Mouse (Mus musculus) embryonic facial prominence, embryonic 10.5 days (tissue): ENCODE results near the gene Tmem72. TPM values are rescaled to one million over a fixed set of nuclear protein-coding genes. Genes with fewer than 3 reads are reported as not detected.

Experiments
- DNase-seq: peaks from one replicate; pipeline ENCODE4 v3.0.0-alpha.2; 2017; ENCODE audit warnings: low spot score
- H3K27ac ChIP-seq: fragments of 300-500 bp; sonication (generic); replicated peaks from 2 replicates; pipeline ENCODE4 v1.5.1; 2016; ENCODE audit warnings: mild to moderate bottlenecking
- H3K27me3 ChIP-seq: fragments of 300-500 bp; sonication (generic); replicated peaks from 2 replicates; pipeline ENCODE4 v1.6.1; 2016; ENCODE audit warnings: low read depth, mild to moderate bottlenecking; ENCODE audit not compliant: poor library complexity, severe bottlenecking
- H3K36me3 ChIP-seq: fragments of 300-500 bp; sonication (generic); replicated peaks from 2 replicates; pipeline ENCODE4 v1.6.1; 2016; ENCODE audit warnings: mild to moderate bottlenecking, moderate library complexity
- H3K4me1 ChIP-seq: fragments of 300-500 bp; sonication (generic); 2 replicates; pipeline ENCODE4 v1.6.1; 2016
- H3K4me3 ChIP-seq: fragments of 300-500 bp; sonication (generic); 2 replicates; pipeline ENCODE4 v1.5.1; 2016; ENCODE audit warnings: mild to moderate bottlenecking, moderate library complexity
- H3K9me3 ChIP-seq: fragments of 300-500 bp; sonication (generic); 2 replicates; pipeline ENCODE4 v1.6.1; 2016; ENCODE audit warnings: mild to moderate bottlenecking
- WGBS: fragments of 180-500 bp; shearing (Covaris S2); methylation state at CpG from one replicate; pipeline ENCODE4 v1.1.7; 2016; 5-methylcytosine and 5-hydroxymethylcytosine counted together
- polyA plus RNA-seq: library from polyadenylated mRNA; unstranded; fragments of >200 nt; fragmentation: Nextera tagmentation; extraction: Ambion mirVana; gene quantifications from 2 replicates; pipeline ENCODE4 v1.2.1, GENCODE M21; 2016

The Tmem72 gene
- polyA plus RNA-seq, 1 experiment from 2014 or later: 0.04 TPM

- no peaks in the 10 kb centered on the region for H3K27me3 ChIP-seq
- H3K4me1 ChIP-seq: peaks cover 16% of the 10 kb centered on the region
- H3K4me3 ChIP-seq: no peak overlapping the region
- H3K9me3 ChIP-seq: no peaks in the 10 kb centered on the region
- DNase-seq: no peak
- no peak overlapping the region for H3K27ac ChIP-seq
- no peaks in the 10 kb centered on the region for H3K36me3 ChIP-seq
- 76% methylated on average over 5 of the region's 5 CpGs for WGBS
Measured at GRCm38 (mm10) chr6:116714576-116714975, 2.1 kb downstream of the Tmem72 start.

GRCm38 (mm10) chr6:116713966-116714365 is 2.7 kb downstream of the Tmem72 start:
- Histone ChIP-seq H3K27me3 (no peaks in the 10 kb centered on the region), H3K9me3 (no peaks in the 10 kb centered on the region), H3K4me3 (no peak overlapping the region), H3K4me1 (peaks cover 16% of the 10 kb centered on the region), H3K27ac (no peak overlapping the region), H3K36me3 (no peaks in the 10 kb centered on the region)
- WGBS: 89% methylated on average over 3 of the region's 3 CpGs
- no peak for DNase-seq

DNA sequence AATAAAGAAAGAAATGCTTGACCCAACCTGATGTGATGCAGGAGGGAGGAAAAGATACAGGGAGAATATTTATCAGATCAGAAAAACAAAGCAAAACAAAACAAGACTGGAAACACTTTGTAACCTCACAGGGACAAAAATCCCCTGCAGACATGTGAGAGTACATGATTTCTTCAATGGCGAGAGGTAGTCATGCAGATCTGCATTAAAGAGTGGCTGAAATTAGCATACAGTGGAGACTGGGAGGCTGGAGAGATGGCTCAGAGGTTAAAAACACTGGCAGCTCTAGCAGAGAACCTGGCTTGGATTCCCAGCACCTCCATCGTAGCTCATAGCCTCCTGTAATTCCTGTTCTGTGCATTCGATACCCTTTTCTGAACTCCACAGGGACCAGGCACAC is 4.2 kb downstream of the Tmem72 start:
- peaks cover 16% of the 10 kb centered on the region for H3K4me1 ChIP-seq
- DNase-seq: no peak
- WGBS: 86% methylated on average over 3 of the region's 3 CpGs
- H3K27me3 ChIP-seq: no peaks in the 10 kb centered on the region
- no peak overlapping the region for H3K27ac ChIP-seq
- no peak overlapping the region for H3K4me3 ChIP-seq
- no peaks in the 10 kb centered on the region for H3K36me3 ChIP-seq
- H3K9me3 ChIP-seq: no peaks in the 10 kb centered on the region

GRCm38 (mm10) chr6:116712062-116712461 is 4.7 kb downstream of the Tmem72 start:
- no peaks in the 10 kb centered on the region for H3K9me3 ChIP-seq
- H3K4me1 ChIP-seq: peaks cover 16% of the 10 kb centered on the region
- no peaks in the 10 kb centered on the region for H3K27me3 ChIP-seq
- peak; percentile 13 for DNase-seq
- H3K27ac ChIP-seq: no peak overlapping the region
- no peak overlapping the region for H3K4me3 ChIP-seq
- no peaks in the 10 kb centered on the region for H3K36me3 ChIP-seq
- 24% methylated on average over 5 of the region's 5 CpGs for WGBS

DNA sequence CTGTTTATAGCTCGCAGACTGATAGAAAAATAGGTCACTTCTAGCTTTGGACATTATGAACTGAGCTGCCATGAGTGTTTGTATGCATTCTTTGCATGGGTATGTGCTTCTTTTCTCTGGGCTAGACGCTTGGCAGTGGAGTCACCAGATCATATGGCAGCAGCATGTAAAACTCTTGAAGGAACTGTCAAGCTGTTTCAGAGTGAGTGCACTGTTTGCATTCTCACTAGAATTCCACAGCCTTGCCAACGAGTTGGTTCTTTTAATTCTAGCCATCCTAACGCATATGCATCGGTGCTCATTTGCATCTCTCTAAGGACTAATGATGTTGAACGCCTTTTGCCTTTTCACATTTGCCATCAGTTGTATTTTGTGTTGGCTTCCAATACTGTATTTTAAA is 12.4 kb downstream of the Tmem72 start:
- H3K27ac ChIP-seq: no peak overlapping the region
- H3K4me1 ChIP-seq: 0 out of 2 replicates have a peak, but pooled peaks cover 4% of the 10 kb centered on the region
- no peaks in the 10 kb centered on the region for H3K36me3 ChIP-seq
- 76% methylated on average over 6 of the region's 6 CpGs for WGBS
- H3K27me3 ChIP-seq: no peaks in the 10 kb centered on the region
- H3K4me3 ChIP-seq: no peak overlapping the region
- DNase-seq: no peak
- no peaks in the 10 kb centered on the region for H3K9me3 ChIP-seq

DNA sequence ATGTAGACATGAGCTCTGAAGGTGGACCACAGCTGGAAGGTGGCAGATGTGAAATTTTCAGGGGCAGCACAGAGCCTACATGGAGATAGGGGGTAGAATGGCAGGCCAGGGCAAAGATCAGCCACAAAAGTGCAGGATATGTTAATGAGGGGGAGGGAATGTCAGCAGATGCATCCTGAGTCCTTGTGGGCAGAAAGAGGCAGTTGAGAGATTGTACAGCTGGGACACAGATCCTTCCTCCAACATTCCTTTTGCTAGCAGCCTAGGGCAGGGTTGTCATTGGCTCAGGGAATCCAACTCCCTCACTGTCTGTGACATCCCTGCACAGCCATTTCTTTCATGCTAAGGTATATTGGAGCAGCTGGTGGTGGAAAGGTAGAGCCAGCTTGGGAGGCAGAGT is 15.9 kb downstream of the Tmem72 start:
- no peaks in the 10 kb centered on the region for H3K27me3 ChIP-seq
- 0 out of 2 replicates have a peak, but pooled peaks cover 4% of the 10 kb centered on the region for H3K4me1 ChIP-seq
- H3K27ac ChIP-seq: no peak overlapping the region
- no peak for DNase-seq
- no peaks in the 10 kb centered on the region for H3K36me3 ChIP-seq
- H3K9me3 ChIP-seq: no peaks in the 10 kb centered on the region
- H3K4me3 ChIP-seq: no peak overlapping the region

- WGBS: 87% methylated on average over 4 of the region's 4 CpGs
- DNase-seq: no peak
- 0 out of 2 replicates have a peak, but pooled peaks cover 4% of the 10 kb centered on the region for H3K4me1 ChIP-seq
- H3K9me3 ChIP-seq: no peaks in the 10 kb centered on the region
- H3K27ac ChIP-seq: no peak overlapping the region
- H3K4me3 ChIP-seq: no peak overlapping the region
- H3K27me3 ChIP-seq: no peaks in the 10 kb centered on the region
- H3K36me3 ChIP-seq: no peaks in the 10 kb centered on the region
Measured at GRCm38 (mm10) chr6:116697896-116698425, 18.8 kb downstream of the Tmem72 start.

DNA sequence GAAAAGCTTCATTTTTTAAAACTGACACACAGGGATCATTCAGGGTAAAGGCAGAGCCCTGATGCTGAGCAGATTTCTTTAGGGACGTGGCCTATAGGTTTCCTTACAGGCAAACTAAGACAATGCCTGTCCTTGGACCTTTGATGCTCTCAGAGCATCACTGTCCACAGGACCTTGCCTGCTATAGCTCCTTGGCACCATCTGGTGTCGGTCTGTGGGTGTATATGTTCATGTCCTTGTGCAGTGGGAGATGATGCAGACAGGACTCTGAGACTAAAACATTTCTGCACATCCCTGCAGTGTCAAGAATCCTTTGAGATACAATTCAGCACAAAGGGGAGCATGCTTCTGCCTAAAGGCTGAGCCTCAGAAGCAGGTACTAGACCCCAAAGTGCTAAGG is 19.3 kb downstream of the Tmem72 start:
- Histone ChIP-seq H3K4me3 (no peak overlapping the region), H3K27me3 (no peaks in the 10 kb centered on the region), H3K9me3 (no peaks in the 10 kb centered on the region), H3K36me3 (no peaks in the 10 kb centered on the region), H3K27ac (no peak overlapping the region), H3K4me1 (0 out of 2 replicates have a peak, but pooled peaks cover 4% of the 10 kb centered on the region)
- WGBS: 59% methylated on average over 2 of the region's 2 CpGs
- DNase-seq: no peak

DNA sequence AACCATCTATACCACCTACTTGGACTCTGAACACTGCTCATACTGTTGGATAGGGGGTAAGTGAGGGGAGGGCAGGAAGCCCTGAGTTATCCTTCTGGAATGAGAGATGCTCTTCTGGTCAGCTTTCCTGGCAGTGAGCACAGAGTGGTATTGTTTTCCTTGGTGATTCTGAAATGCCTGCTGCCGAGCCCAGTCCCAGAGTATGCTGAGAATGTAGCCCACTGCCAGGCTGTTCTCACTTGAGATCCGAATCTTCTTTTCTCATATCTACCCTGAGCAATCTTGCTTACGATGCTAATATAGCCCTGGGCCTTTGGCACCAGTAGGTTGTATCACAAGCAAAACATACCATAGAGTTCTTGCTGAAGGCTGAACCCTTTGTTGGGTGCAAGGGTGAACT is 22.4 kb downstream of the Tmem72 start:
- Histone ChIP-seq H3K27ac (no peak overlapping the region), H3K4me3 (no peak overlapping the region), H3K4me1 (no peaks in the 10 kb centered on the region), H3K27me3 (no peaks in the 10 kb centered on the region), H3K36me3 (no peaks in the 10 kb centered on the region), H3K9me3 (no peaks in the 10 kb centered on the region)
- WGBS: 70% methylated on average over 3 of the region's 3 CpGs
- no peak for DNase-seq

GRCm38 (mm10) chr6:116693639-116694038 is 23.1 kb downstream of the Tmem72 start:
- no peaks in the 10 kb centered on the region for H3K4me1 ChIP-seq
- H3K9me3 ChIP-seq: no peaks in the 10 kb centered on the region
- no peaks in the 10 kb centered on the region for H3K27me3 ChIP-seq
- WGBS: 78% methylated on average over 4 of the region's 4 CpGs
- H3K27ac ChIP-seq: no peak overlapping the region
- no peaks in the 10 kb centered on the region for H3K36me3 ChIP-seq
- no peak for DNase-seq
- no peak overlapping the region for H3K4me3 ChIP-seq

DNA sequence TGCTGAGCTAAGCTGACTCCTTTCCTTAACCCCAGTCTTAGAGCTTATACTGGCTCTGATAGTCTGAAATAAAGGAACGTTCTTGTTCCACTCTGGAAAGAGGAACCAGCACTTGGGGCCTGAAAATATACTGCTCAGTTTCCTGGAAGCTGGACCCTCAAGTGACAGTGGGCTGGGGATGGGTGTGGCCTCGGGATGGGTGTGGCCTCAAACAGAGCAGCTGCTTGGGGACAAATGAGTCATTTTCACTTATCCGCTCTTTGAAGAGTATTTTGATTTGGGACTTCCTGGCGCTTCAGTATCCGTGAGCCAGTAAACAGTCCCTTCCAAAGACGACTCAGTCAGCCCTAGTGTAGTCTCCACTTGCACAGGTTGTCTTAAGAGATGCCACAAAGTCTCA is 34.4 kb downstream of the Tmem72 start:
- DNase-seq: no peak
- 48% methylated on average over 6 of the region's 6 CpGs for WGBS
- Histone ChIP-seq H3K27me3 (no peaks in the 10 kb centered on the region), H3K36me3 (no peaks in the 10 kb centered on the region), H3K9me3 (no peaks in the 10 kb centered on the region), H3K27ac (no peak overlapping the region), H3K4me3 (no peak overlapping the region), H3K4me1 (peaks cover 5% of the 10 kb centered on the region)

- Histone ChIP-seq H3K4me1 (peaks cover 20% of the 10 kb centered on the region), H3K4me3 (no peak overlapping the region), H3K27ac (no peak overlapping the region), H3K36me3 (no peaks in the 10 kb centered on the region), H3K27me3 (0 out of 2 replicates have a peak, but pooled peaks cover 5% of the 10 kb centered on the region), H3K9me3 (no peaks in the 10 kb centered on the region)
- 82% methylated on average over 5 of the region's 5 CpGs for WGBS
- DNase-seq: no peak
Measured at GRCm38 (mm10) chr6:116679563-116680288, 37.0 kb downstream of the Tmem72 start.

DNA sequence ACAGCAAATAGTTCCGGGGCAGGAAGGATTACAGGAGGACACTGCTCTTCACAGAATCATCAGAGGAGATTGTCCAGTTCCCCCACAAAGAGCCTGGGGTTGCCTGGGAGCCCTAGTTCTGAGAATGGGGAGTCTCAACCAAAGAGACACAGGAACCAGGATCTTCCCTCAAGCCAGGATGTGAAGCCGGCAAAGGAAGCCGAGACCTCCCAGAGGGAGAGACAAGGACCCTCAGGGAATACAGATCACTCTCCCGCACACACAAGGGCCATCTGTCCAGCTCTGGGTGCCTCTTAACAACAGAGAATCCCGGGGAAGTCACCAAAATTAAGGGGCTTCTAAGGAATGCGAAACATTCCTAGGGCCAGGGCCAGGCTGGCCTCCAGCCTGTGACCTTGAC is 39.4 kb downstream of the Tmem72 start:
- DNase-seq: no peak
- Histone ChIP-seq H3K27me3 (peaks cover 15% of the 10 kb centered on the region), H3K4me3 (no peak overlapping the region), H3K9me3 (no peaks in the 10 kb centered on the region), H3K36me3 (no peaks in the 10 kb centered on the region), H3K27ac (0 out of 2 replicates have a peak overlapping the region, but pooled peaks have one; percentile 44), H3K4me1 (peaks cover 44% of the 10 kb centered on the region)
- 29% methylated on average over 6 of the region's 6 CpGs for WGBS
